Mouse (Mus musculus): ENCODE results near the gene Camk1d.

DNA sequence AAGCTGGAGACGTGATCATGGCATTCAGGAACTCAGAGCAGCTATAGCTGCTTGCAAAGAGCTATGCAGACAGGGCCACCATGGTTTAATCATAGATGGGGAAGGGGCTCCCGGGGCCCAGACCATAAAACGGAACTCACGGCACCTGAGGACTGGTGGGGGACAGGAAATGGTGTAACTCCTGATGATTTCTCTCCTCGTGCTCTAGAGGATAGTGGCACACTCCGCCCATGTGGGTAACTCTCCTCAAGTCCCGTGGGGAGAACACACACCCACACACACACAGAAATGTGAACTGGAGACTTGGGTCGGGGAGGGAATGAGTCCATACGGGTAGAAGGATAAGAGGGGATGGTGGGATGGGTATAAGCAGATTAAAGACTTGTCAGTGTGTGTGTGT lies 20.2 kb downstream of the Camk1d start:
- no peak for TF ChIP-seq CTCF (IDR thresholded peaks at IDR 0.05; ENCODE audit: low read depth, low read length)
- no peak for TF ChIP-seq GATA1 (IDR thresholded peaks at IDR 0.05; ENCODE audit: borderline replicate concordance, low read length)
- TF ChIP-seq TAL1 (conservative IDR thresholded peaks at IDR 0.05; ENCODE audit: low read depth, low read length) = no peak
- no peak for TF ChIP-seq POLR2AphosphoS5 (IDR thresholded peaks at IDR 0.05; ENCODE audit: insufficient replicate concordance, low read depth, low read length)
